Mouse (Mus musculus) E14TG2a.4 (cell line): ENCODE results near the gene Gm20388.

ENCODE experiments used
- CTCF ChIP-seq: conservative IDR thresholded peaks from 2 replicates; pipeline ENCODE4 v1.5.1; 2014; ENCODE audit warnings: low read length
- NANOG ChIP-seq: IDR thresholded peaks from 2 replicates; pipeline ENCODE4 v1.6.1; 2014; ENCODE audit warnings: borderline replicate concordance, low read length, mixed read lengths
- POU5F1 ChIP-seq: IDR thresholded peaks from 2 replicates; pipeline ENCODE4 v1.6.1; 2014; ENCODE audit warnings: low read length, borderline replicate concordance

DNA sequence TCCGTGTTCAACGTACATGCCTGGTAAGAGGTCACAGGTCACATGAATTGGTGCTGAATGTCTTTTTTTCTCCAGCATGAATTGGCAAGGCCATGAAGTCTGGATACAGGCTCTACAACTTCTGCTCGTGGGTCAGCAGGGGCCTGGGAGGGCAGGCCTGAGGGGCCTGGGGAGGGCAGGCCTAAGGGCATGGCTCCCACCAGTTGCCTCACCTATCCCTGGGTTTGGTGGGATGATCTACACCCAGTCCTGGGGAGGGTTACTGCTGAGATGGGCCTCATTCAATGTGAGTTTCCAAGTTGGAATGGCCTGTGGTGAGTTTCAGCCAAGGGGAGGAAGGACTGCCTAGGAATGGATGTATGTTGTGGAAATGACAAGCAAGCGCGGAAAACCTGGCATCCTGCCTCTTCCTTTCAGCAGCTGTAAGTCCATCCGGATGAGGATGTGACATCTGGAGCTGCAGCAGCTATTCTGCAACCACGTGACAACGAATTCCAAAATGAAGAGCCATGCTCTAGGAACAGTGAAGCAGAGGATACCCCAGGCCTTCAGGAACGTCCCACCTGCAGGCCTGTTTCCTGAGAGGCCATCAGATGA lies 3492.2 kb downstream of the Gm20388 start:
- TF ChIP-seq CTCF: no peak
- no peak for TF ChIP-seq POU5F1
- TF ChIP-seq NANOG: no peak
